Mouse (Mus musculus) gastrocnemius, adult 8-10 months (tissue): ENCODE results near the gene Rnf220. TPM values are rescaled to one million over a fixed set of nuclear protein-coding genes. Genes with fewer than 3 reads are reported as not detected.

Experiments used
- DNase-seq, 2 experiments: peaks; one replicate each; pipeline ENCODE4 v3.0.0; 2022; ENCODE audit warnings: low spot score in 2 of 2
- total RNA-seq, 4 experiments: library from RNA; stranded (reverse); gene quantifications; 2 replicates each; pipeline ENCODE4 v1.2.4; 2022

The Rnf220 gene
- total RNA-seq, 4 experiments from 2014 or later: 51.7 to 56.6 (median 52.0) TPM

DNA sequence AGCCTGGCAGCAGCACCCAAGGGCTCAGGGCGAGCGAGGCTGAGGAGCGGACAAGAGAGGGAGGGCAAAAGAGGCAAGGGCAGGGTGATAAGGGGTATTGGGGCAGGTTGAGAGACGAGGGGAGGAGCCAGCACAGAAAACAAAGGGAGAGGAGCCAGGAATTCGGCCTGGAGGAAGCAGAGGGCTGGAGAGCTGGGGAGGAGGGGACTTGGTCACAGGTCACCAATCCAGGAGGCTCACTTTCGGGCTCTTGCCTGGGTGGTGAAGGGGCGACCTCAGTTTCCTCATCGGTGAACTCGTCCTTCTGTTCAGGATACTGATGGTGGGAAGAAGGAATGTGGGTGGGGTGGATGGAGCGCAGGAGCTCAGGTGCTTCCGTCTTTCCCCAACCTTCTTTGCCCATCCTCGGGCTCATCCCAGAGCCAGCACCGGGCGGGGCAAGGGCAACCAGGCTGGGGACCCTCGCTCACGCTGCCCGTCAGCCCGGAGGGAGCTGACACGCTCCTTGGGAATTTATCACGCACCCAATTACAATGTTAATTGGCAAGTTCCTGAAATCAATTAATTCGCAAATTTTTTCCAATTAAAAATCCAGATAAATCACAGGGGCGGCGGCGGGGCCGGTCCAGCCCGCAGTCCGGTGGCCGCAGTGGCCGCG lies 193.1 kb downstream of the Rnf220 start:
- no peak for DNase-seq

DNA sequence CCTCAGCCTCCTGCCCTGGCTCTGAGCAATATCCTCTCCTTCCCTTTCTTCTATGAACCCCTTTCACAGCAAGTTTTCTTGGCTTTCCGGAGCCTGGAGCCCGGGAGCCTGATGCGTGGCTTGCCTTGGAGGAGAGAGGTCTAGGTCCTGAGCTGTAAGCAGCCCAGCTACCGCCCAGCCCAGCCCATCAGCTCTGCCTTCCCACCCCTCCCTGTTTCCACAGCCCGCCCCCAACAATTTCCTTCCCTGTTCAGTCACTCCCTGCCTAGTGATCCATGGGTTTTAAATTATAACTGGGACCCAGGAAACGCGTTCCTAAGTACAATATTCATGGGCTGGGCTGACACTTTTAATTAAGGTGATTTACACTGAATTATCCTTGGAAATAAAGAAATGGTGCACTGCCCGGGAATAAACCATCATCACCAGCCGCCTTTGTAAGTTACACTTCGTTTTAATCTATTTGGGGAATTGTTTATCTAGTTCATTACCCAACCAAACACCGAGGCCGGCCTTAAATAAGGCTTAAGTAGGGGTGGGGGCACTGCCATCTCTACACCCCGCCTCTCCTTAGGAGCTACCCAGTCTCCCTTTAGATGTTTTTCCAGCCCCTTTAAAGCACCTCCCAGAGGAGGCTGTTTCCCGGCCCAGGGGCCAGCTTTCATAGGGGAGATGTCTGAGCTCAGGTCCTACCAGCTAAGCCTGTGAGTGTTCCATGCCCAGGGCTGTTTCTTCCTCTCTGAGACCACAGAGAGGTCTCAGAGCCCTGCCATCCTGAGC lies 194.6 kb downstream of the Rnf220 start:
- DNase-seq: no peak

DNA sequence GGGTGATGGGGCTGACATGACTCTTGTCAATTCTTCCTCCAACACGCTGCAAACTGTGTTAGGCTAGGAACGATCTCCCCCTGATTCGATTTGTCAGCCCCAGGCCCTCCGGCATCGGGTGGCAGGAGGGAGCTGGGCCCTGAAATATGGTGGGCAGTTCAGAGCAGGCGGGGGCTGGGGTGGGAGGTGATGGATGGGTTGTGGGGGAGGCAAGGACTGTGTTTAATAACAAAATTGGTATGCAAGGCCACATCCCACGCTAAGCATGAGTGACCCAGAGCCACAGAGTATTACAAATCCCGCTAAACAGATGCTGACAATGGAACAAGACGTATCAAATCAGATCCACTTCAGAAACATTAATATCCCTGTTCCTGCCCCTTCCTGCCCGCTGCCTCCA lies 196.9 kb downstream of the Rnf220 start:
- DNase-seq: no peak

DNA sequence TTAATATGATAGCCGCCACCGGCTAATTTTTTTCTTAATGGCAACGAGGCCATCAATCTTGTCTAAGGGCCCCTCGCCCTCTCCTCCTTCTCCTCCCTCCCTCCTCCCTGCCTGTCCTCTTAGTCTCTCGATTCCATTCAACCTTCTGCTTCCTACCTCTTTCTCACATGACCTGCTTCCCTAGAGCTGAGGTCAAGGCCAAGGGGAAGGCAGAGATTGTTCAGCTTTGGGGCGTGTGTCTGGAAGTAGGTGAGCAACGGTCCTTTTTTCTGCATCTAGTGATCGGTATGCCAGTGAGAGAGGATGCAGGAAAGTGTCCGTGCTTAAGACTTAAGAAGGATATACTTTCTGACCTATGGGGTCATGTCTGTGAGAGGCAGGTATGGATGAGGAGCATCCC lies 199.0 kb downstream of the Rnf220 start:
- DNase-seq: no peak

DNA sequence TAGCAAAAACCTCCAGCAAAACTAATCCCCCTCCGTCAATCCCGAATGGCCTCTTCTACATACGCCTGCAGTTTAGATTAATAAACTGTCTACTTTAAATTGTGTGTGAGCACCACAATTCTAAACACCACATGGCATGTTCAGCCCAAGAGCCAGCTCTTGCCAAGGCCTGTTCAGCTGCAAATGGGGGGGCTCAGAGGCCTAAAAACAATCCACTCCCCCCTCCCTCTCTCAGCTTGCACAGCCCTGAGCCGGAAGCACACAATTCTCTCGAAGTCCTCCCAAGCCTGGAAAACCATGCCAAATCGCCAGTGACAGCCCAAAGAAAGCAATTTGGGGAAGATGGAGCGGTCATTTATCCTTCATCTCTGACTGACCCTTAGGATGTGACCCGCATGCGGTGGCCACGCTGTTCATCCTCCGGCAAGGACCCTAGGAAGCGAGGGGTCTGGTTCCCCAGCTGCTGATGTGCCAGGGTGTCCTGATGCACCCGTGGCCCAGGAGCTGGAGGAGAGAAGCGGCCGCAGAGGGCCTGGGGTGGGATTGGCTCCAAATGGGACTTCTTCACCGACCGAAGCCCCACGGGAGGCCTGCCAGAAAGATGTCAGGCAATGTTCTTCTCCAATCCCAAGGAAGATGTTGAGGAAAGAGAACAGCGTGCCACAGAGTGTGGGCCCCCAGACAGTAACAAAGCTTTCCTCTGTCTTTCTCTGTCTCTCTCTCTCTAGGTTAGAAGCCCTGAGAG lies 199.8 kb downstream of the Rnf220 start:
- no peak for DNase-seq

DNA sequence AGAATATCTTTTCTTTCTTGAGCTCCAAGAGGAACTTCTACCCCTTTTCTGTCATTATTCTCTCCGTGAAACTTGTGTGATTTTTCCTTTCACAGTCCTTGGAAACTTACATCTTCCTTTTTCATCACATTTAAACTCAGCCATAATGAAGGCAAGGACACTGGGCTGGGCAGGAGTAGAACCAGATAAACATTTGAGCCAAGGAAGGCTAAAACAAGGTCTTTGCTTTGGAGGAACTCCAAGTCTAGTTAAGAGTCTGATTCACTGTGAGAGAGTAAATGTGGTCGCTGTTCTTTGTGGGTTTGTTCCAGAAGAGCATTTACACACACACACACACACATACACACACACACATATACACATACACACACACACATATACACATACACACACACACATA lies 205.2 kb downstream of the Rnf220 start:
- no peak for DNase-seq

DNA sequence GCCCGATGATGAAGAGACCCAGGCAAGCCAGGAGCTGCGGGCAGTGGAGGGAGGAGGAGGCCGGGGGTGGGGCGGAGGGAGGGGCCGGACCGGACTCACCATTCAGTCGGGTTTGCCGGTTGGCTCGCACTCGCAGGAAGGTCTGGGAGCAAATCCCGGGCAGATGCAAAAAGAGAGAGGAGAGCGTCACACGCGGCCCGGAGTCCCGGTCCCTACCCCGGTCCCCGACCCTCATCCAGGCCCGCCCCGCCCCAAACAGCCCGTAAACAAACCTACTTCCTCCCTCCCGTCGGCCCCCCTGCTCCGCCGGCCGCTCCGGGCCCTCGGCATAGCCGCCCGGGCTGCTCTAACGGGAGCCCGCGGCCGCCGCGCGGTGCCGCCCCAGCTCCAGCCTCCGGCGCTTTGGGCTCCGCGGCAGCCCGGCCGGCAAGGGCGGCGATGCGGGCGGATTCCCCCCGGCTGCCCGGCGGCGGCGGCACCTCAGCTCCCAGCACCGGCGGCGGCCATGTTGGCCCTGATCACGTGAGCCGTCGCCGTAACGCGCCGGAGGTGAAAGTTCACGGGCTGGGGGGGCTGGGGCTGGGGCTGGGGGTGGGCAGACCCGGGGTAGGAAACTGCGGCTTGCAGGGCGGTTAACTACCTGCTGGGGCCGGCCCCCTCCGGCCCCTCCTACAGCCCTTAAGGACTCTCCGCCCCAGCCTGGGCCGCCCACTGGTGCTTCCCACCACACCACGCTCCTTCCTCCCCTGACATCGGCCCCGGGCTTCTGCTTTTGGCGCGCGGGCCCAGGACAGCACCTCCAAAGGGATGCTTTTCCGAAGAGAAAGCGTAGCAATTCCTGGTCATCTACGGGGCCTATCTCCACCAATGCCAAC lies 207.7 kb downstream of the Rnf220 start:
- peak; percentile 41 to 66 for DNase-seq

DNA sequence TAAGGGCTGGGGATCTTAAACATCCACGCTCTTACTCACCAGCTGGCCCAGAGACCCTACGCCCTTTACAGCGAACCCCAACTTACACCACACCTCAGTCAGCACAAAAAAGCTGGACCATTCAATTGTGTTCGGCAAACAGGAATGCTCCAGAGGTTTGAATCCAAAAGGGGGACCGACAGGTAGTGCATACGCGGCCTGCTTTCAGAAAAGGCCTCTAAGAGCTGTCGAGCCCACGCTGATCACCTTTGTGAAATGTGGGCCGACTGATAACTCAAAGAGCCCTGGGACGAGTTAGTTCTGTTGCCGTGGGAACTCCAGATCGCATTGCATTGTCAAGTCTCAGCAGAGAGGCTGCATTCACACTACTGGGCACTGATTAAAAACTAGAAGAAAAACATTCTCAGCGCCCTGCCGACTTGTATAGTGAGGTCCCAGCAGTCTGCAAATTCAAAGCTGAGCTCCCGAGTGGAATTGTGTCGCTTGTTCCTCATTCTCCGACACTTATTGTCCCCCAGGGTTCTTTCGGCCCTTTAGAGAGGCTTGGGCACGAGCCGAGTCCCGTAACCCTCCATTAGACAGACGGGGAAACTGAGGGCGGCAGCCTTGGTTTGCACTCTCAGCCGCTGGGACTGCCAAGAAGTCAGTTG lies 208.4 kb downstream of the Rnf220 start:
- no peak for DNase-seq

DNA sequence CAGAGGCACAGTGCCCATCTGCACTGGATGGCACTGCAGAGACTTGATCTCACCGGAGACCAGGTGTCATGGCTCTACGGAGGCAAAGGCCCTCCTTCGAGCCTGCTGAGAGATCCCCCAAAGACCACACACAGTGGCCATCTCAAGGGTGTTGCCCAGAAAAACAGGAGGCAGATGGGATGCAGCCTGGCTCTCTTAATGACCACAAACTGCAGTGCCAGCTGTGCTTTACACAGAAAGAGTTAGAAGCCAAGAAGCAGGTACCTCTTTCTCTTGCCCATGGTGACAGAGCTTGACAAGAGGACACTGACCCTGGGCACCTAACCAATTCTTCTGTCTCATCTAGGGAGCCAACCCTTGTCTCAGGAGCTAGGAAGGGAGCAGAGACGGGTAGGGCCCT lies 212.5 kb downstream of the Rnf220 start:
- DNase-seq: no peak

DNA sequence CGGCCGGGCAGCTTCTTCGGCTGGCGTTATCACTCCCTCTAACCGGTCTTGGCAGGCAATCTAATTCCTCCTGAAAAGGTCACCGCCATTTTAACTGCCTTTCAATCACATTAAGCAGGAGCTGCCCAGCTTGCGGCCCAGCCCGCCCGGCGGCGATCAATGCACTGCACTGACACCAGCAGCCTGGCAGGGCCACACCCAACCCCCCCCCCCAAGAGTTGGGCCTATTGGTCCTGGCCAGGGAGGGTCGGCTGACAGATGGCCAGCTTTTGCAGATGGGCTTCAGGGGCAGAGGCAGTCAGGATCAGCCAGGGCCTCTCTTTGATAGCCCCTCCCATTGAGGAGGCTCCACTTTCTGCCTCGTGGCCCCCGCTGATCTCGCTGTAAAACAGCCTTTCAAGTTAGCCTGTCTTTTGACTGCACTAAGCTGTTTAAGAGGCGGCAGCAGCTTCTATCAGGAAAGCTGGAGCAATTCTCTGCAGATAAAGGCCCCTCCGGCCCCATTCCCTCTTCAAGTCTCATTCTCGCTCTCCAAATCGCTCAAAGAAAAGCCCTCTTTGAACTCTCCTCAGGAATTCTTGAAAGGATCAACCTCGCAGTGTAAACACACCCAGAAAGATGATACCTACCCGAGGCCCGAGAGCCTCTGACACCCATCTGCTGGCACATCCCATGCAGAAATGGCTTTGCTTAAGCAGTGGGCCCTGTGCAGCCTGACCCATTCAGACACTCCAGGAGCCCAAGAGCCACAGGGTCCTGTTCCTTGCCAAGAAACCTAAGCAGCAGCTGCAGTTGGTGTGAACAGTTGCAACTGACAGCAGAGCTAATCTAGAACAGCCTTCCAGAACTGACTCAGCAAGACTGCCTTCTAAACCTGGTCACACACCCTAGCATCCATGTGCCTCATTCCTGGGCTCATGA lies 213.3 kb downstream of the Rnf220 start:
- peak in 1 of 2 experiments; percentile 60 for DNase-seq

DNA sequence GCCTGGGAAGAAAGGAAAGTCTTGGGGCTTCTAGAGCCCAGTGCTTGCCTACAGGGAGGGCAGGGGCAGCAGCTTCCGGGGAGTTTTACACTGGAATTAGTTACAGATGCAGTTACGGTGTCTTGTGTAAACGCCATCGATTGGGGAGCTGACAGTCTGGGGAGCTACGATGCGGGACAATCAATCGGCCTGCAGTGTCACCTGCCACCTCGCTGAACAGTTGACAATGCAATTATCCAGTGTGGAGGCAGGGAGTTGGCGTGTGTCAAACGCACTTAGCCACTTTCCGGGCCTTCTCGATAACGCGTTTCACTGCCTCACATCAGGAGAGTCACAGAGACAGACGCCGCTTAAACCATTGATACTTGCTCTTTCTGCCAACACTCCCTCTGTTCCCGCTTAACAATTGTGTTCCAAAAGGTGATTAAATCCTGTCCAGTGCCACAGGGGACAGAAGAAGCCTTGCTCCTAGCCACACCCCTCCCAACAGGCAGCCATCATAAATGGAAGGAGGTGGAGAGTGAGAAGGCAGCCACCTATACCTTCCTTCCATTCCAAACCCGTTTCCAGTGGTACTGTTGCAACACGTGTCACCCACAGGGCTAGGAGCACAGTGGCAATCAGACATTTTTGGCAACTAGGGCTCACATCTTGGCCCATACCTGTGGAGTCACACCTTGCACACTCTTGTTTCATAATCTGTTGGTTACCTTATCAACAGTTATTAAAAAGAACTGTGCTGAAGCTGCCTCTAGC lies 215.6 kb downstream of the Rnf220 start:
- DNase-seq: no peak

DNA sequence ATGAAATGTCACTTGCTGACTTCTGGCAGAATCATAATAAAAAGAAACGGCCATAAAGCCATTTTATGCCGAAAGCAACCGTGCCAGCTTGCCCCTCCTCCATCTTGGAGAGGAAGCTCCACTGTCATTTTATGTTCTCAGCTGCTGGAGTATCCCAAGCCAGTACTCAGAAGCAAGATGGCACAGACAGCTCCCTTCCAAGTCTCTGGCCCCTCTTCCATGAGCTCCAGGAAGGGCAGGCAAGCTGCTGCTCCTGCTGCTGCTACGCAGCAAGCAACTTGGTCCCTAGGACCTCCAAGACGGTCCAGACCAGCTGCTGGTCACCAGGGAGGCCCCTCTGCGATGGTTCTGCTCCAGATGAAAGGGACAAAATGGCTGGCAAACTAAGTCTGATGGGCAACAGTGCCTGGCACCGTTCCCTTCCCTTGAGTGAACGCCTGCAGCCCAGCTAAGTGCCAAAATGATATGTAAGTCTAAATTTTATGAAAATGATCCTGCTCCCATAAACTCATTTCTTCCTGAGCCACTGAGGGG lies 216.4 kb downstream of the Rnf220 start:
- DNase-seq: no peak

DNA sequence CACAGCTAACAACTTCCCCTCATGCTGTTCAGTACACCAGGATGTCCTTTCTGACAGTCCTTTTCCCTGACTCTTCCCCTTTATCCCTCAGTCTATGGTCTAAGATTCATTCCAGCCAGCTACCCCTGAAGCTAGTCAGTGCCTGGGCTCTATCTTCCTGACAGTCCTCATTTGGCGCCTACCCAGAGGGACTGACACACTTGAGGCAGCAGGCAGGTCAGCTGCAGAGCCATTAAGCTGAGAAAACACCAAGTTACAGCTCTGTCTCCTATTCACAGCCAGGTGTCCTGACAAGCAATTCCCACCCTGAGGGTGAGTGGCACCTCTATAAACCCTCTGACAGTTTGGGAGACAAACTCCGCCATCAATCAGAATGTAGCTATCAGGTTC lies 217.6 kb downstream of the Rnf220 start:
- no peak for DNase-seq

DNA sequence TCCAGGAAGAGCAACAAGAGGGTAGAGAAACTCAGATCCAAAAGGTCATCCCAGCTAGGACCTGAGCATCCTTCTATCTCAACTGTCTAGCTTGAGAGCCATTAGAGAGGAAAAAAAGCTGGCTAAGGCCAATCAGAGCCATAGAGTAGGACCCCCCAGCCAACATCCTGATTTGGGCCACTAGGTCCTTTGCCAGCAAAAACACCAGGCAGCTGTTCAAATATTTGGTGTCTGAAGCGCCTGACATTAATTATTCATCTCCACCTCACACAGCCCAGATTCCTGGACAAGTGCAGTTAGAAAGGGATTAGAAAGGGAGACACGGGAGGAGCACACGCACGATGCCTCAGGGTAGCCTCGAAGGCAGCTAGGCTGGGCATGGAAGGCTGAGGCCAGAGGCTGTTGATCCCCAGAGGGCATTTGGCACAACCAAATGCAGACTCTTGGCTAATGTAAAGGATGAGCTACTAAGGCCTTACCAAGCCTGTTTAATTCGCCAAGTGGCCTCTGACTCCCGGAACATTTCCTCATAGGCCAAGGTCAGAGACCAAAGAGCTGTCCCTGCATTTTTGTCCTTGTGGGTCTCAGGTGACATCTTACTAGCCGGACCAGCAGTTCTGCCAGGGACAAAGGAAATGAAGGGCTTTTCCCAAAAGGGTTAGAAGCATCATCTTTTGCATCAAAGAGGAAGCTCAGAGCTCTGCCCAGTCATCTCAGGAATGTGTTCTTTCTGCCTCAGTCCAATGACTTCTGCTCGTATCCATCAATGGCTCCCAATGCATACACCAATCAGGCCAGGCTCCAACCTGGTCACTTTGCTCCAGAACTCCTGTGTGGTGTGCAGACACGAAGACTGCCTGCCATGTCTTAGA lies 218.2 kb downstream of the Rnf220 start:
- no peak for DNase-seq

DNA sequence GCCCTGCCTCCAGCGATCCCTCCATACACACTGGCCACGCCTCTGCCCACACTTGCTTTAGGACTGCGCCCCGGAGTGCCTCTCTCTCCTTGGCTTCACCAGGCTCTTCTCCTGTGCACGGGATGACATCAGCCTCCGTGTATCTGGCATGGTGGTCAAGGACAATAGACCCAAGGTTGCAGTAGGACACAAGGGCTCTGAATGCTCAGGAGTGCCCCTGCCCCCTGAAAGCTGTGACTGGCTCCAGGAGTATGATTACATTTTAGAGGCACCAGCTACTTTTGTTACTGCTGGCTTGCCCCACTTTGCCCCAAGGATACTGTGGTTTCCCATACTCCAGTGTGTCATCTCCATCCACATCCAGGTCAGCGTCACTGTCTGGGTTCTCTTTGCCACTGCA lies 219.2 kb downstream of the Rnf220 start:
- no peak for DNase-seq

DNA sequence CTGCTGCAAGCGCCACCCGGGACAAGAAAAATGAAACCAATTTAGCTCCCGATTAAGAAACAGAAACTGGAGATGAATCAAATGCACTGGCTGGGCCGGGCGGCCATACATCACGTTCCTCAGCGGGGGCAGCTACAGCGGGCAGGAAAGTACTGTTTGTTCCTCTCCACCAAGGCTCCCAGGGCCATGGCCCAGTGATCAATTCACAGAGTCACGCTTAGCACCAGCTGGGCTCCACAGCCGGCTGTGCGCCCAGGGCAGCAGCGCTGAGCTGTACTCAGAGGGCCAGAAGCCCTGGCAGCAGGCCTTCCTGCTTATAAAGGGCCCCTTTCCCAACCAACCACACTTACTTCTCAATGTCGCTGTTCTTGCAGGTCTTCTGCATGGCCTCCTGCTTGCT lies 219.8 kb downstream of the Rnf220 start:
- no peak for DNase-seq

DNA sequence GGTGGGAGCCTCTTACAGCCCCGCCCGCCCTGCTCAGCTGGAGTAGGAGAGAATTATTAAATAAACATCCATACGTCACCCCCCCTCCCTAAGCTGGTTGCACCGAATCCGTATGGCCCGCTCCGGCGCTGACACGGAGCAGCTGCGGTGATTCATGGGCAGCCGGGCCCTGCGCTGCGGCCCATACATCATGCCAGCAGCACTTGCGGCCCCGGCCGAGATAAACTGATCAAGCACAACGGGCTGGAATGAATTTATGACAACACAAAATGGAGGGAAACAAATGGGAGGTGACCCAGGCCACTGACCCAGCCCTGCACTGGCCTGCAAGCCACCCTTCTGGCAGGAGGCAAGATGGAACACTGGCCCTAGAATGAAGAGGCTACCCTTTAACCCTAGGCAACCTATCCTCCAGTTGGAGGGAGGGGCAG lies 220.6 kb downstream of the Rnf220 start:
- no peak for DNase-seq

DNA sequence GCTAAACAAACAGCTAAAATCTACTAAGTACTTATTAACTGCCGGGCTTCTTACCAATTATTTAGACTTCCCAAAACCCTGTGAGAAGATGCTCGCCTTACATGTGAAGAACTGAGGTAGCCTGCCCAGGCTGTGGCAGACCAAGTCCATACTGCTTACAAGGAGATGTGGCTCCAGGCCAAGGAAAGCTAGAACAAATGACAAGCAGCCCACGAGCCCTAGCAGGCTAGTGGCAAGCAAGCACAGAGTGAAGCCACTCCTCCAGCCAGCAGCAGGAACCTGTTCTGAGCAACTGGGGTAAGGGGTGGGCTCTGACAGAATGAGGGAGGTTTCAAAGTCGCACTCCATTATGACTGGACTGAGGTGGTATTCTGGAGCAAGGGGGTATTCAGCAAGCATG lies 222.1 kb downstream of the Rnf220 start:
- DNase-seq: no peak
